Mouse (Mus musculus): ENCODE data around the gene Gm37240.

- TF ChIP-seq CTCF (IDR thresholded peaks at IDR 0.05; ENCODE audit: control insufficient read depth, insufficient read depth, low read length), result no peak
- TF ChIP-seq POLR2A (IDR thresholded peaks at IDR 0.05; ENCODE audit: borderline replicate concordance, control insufficient read depth, low read depth, low read length), result no peak
Observed at GRCm38 (mm10) chr3:85383330-85383729, 504.0 kb downstream of the Gm37240 start.
